Mouse (Mus musculus) stomach, postnatal 0 days (tissue): ENCODE data around the gene Tmem18. TPM values are rescaled to one million over a fixed set of nuclear protein-coding genes. Genes with fewer than 3 reads are reported as not detected.

Experiments used
- ATAC-seq: fragments of 200-750 bp; cut with Nextera tagmentation; 2 replicates; pipeline ENCODE4 v1.8.0; 2017; ENCODE audit not compliant: low FRiP score, low TSS enrichment
- DNase-seq: peaks from one replicate; pipeline ENCODE4 v3.0.0-alpha.2; 2016; ENCODE audit warnings: low spot score
- H3K27ac ChIP-seq: fragments of 300-500 bp; sonication (generic); replicated peaks from 2 replicates; pipeline ENCODE4 v1.5.1; 2014; ENCODE audit warnings: mild to moderate bottlenecking, control low read depth
- H3K27me3 ChIP-seq: fragments of 300-500 bp; sonication (generic); 2 replicates; pipeline ENCODE4 v1.6.1; 2014; ENCODE audit warnings: low read length; ENCODE audit not compliant: control insufficient read depth, insufficient read depth
- H3K36me3 ChIP-seq: fragments of 300-500 bp; sonication (generic); 2 replicates; pipeline ENCODE4 v1.6.1; 2014; ENCODE audit warnings: low read length, mixed read lengths; ENCODE audit not compliant: control insufficient read depth, insufficient read depth
- H3K4me1 ChIP-seq: fragments of 300-500 bp; sonication (generic); replicated peaks from 2 replicates; pipeline ENCODE4 v1.6.1; 2014; ENCODE audit warnings: antibody characterized with exemption; ENCODE audit not compliant: control insufficient read depth, insufficient read depth
- H3K4me2 ChIP-seq: fragments of 300-500 bp; sonication (generic); replicated peaks from 2 replicates; pipeline ENCODE4 v1.6.1; 2014; ENCODE audit warnings: low read depth, mild to moderate bottlenecking, control low read depth, moderate library complexity
- H3K4me3 ChIP-seq: fragments of 300-500 bp; sonication (generic); 2 replicates; pipeline ENCODE4 v1.5.1; 2014; ENCODE audit warnings: low read depth, low read length, control low read depth
- H3K9ac ChIP-seq: fragments of 300-500 bp; sonication (generic); 2 replicates; pipeline ENCODE4 v1.6.1; 2014; ENCODE audit warnings: mild to moderate bottlenecking, low read length, control low read depth, mixed read lengths
- H3K9me3 ChIP-seq: fragments of 300-500 bp; sonication (generic); 2 replicates; pipeline ENCODE4 v1.6.1; 2016; ENCODE audit warnings: low read length; ENCODE audit not compliant: control insufficient read depth
- CTCF ChIP-seq: IDR thresholded peaks from 2 replicates; pipeline ENCODE4 v1.5.1; 2016; ENCODE audit warnings: antibody characterized with exemption, low read depth, mild to moderate bottlenecking, moderate library complexity
- EP300 ChIP-seq: optimal IDR thresholded peaks from 2 replicates; pipeline ENCODE3; 2016; ENCODE audit warnings: antibody characterized with exemption
- WGBS: fragments of 180-500 bp; shearing (Covaris S2); extraction: QIAGEN DNeasy Blood & Tissue Kit; methylation state at CpG from one replicate; pipeline ENCODE4 v1.1.7; 2014; 5-methylcytosine and 5-hydroxymethylcytosine counted together
- polyA plus RNA-seq: library from polyadenylated mRNA; unstranded; fragments of >200 nt; fragmentation: Nextera tagmentation; extraction: Ambion mirVana; gene quantifications from 2 replicates; pipeline ENCODE4 v1.2.1, GENCODE M21; 2015

Gene Tmem18
- polyA plus RNA-seq = 18.4 and 19.1 TPM in 2 replicates

- WGBS = under 1% methylated on average over 35 of the region's 35 CpGs
- ATAC-seq (peak; percentile 96), DNase-seq (peak; percentile 86)
- Histone ChIP-seq H3K27ac (peak within 1 kb of the TSS; percentile 90), H3K4me2 (peak within 1 kb of the TSS; percentile 90), H3K27me3 (no peaks in the 10 kb centered on the region), H3K36me3 (peaks cover 10% of the 10 kb centered on the region; the same call in 1 of the 2 replicates), H3K4me3 (peak within 1 kb of the TSS; percentile 62), H3K4me1 (peaks cover 3% of the 10 kb centered on the region), H3K9me3 (no peaks in the 10 kb centered on the region), H3K9ac (peak within 1 kb of the TSS; percentile 83)
- peak; percentile 100 for TF ChIP-seq EP300
- no peak for TF ChIP-seq CTCF
Observed at GRCm38 (mm10) chr12:30584356-30584740, at the start of gene Tmem18. Gene Tmem18, plus strand, starts transcription at chr12:30584426.

GRCm38 (mm10) chr12:30557349-30557748, 26.9 kb upstream of the Tmem18 start:
- Histone ChIP-seq H3K9me3 (no peaks in the 10 kb centered on the region), H3K4me3 (no peak overlapping the region), H3K27me3 (no peaks in the 10 kb centered on the region), H3K27ac (no peak overlapping the region), H3K4me1 (no peaks in the 10 kb centered on the region), H3K4me2 (no peak overlapping the region), H3K9ac (no peak overlapping the region), H3K36me3 (no peaks in the 10 kb centered on the region)
- DNase-seq = no peak
- TF ChIP-seq CTCF (no peak), EP300 (no peak)
- ATAC-seq = no peak

GRCm38 (mm10) chr12:30561411-30561810, 22.8 kb upstream of the Tmem18 start:
- DNase-seq (no peak), ATAC-seq (no peak)
- TF ChIP-seq EP300 (no peak), CTCF (no peak)
- WGBS = 8% methylated on average over 11 of the region's 11 CpGs
- Histone ChIP-seq H3K36me3 (no peaks in the 10 kb centered on the region), H3K4me1 (no peaks in the 10 kb centered on the region), H3K9ac (no peak overlapping the region), H3K27ac (no peak overlapping the region), H3K4me3 (no peak overlapping the region), H3K27me3 (no peaks in the 10 kb centered on the region), H3K4me2 (no peak overlapping the region), H3K9me3 (no peaks in the 10 kb centered on the region)

GRCm38 (mm10) chr12:30572075-30572474, 12.2 kb upstream of the Tmem18 start:
- TF ChIP-seq CTCF = no peak
- TF ChIP-seq EP300 = no peak
- ATAC-seq (no peak), DNase-seq (no peak)
- 70% methylated on average over 4 of the region's 4 CpGs for WGBS
- no peak overlapping the region for H3K9ac ChIP-seq
- no peaks in the 10 kb centered on the region for H3K4me1 ChIP-seq
- H3K4me2 ChIP-seq = no peak overlapping the region
- H3K27ac ChIP-seq = no peak overlapping the region
- H3K4me3 ChIP-seq = no peak overlapping the region
- H3K27me3 ChIP-seq = no peaks in the 10 kb centered on the region
- no peaks in the 10 kb centered on the region for H3K9me3 ChIP-seq
- H3K36me3 ChIP-seq = no peaks in the 10 kb centered on the region

- no peaks in the 10 kb centered on the region for H3K36me3 ChIP-seq
- H3K4me2 ChIP-seq = no peak overlapping the region
- TF ChIP-seq EP300 (no peak), CTCF (no peak)
- DNase-seq (no peak), ATAC-seq (no peak)
- H3K27me3 ChIP-seq = no peaks in the 10 kb centered on the region
- H3K4me3 ChIP-seq = no peak overlapping the region
- H3K4me1 ChIP-seq = no peaks in the 10 kb centered on the region
- no peak overlapping the region for H3K9ac ChIP-seq
- H3K27ac ChIP-seq = no peak overlapping the region
- H3K9me3 ChIP-seq = no peaks in the 10 kb centered on the region
- 79% methylated on average over 3 of the region's 3 CpGs for WGBS
Observed at GRCm38 (mm10) chr12:30575952-30576351, 8.3 kb upstream of the Tmem18 start.

GRCm38 (mm10) chr12:30578019-30578418, 6.2 kb upstream of the Tmem18 start:
- Histone ChIP-seq H3K27ac (no peak overlapping the region), H3K4me3 (no peak overlapping the region), H3K4me1 (no peaks in the 10 kb centered on the region), H3K9me3 (no peaks in the 10 kb centered on the region), H3K9ac (no peak overlapping the region), H3K36me3 (no peaks in the 10 kb centered on the region), H3K4me2 (no peak overlapping the region), H3K27me3 (no peaks in the 10 kb centered on the region)
- ATAC-seq (peak; percentile 73), DNase-seq (peak; percentile 69)
- WGBS = 8% methylated on average over 5 of the region's 5 CpGs
- TF ChIP-seq CTCF (peak; percentile 92), EP300 (no peak)
